Mouse (Mus musculus): ENCODE measurements around the gene Gm47996. TPM values are rescaled to one million over a fixed set of nuclear protein-coding genes. Genes with fewer than 3 reads are reported as not detected.
"Not testable (repeated sequence)": the region's sequence is repeated elsewhere in the genome, so short reads cannot be mapped to it uniquely, and the experiment has no call there.

Gm47996 gene
- polyA plus RNA-seq, 1 experiment from 2014 or later, result not detected

DNA sequence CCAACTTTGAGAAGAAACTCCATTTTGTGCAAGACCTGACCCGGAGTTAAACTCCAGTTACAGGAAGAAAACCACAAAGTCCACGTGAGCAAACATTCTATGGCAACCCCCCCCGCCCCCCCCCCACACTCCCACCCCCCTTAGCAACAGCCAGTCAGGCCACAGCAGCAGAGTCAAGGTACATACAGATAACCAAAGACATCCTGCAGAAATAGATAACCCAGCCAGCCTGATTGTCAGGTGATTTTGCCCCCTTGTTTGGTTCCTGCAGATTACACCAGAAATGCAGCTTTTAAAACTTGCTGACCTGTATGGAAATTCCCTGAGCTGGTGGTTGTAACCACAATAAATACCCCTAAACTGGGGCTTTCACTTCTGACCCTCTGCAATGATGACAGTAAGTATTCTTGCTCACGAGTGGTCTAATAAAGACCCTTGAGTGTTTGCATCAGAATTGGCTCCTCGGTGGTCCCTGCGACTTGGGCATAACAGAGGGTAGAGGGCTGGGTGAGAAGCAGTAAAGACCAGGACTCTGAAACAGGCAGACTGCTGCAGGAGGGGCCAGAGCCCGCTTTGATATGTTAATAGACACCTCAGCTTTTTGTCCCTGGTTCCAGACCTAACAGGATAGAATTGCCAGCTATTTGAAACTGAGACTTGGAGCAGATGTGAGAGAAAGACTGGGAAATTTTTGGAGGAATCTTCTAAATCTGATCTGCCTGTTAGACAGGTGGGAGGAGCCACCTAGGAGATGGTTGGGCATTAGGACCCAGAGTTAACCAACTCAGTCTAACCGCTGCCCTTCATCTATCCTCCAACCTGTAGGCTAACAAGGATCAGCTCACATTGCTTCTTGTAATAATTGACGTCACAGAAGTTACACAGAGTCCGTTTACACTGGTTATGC is 32.6 kb upstream of the Gm47996 start:
- no peaks in the 10 kb centered on the region for H3K36me3 ChIP-seq (ENCODE audit: insufficient read depth, low read length)
- H3K27ac ChIP-seq (ENCODE audit: low read length), result no peak overlapping the region
- ATAC-seq, result peak; percentile 81
- H3K27me3 ChIP-seq (replicated peaks; ENCODE audit: insufficient read depth, low read length), result no peaks in the 10 kb centered on the region
- DNase-seq (ENCODE audit: low spot score), result peak; percentile 65
- 9% methylated on average over 10 of the region's 10 CpGs for WGBS
- peak overlapping the region; percentile 33; the same call in 1 of the 2 replicates for H3K4me2 ChIP-seq (replicated peaks; ENCODE audit: low read depth, low read length)
- H3K9me3 ChIP-seq (ENCODE audit: low read length), result no peaks in the 10 kb centered on the region
- peaks cover 3% of the 10 kb centered on the region; the same call in 1 of the 2 replicates for H3K4me1 ChIP-seq (ENCODE audit: insufficient read depth, low read depth, low read length)
- TF ChIP-seq CTCF (IDR thresholded peaks at IDR 0.05), result no peak
- TF ChIP-seq EP300 (IDR thresholded peaks at IDR 0.05), result no peak
- no peak overlapping the region for H3K9ac ChIP-seq (replicated peaks; ENCODE audit: low read depth)
- no peak overlapping the region for H3K4me3 ChIP-seq (ENCODE audit: low read depth, low read length)

DNA sequence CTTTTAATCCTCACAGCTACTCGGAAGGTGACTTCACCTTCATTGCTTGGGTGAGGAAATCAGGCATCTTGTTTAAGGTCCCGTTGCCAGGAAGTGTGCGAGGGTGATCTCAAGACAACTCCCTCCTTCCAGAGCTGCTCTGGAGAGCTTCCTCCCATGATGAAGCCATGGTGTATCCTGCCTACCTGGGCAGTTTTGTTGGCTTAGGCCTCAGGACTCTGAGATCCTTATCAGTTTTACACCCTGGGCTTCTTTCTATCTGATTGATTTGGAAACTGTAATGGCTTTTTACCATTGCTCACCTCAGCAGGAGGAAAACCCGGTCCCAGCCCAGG is 32.0 kb upstream of the Gm47996 start:
- no peak overlapping the region for H3K9ac ChIP-seq (replicated peaks; ENCODE audit: low read depth)
- H3K27ac ChIP-seq (ENCODE audit: low read length), result no peak overlapping the region
- H3K4me3 ChIP-seq (ENCODE audit: low read depth, low read length), result no peak overlapping the region
- DNase-seq (ENCODE audit: low spot score), result no peak
- H3K4me1 ChIP-seq (ENCODE audit: insufficient read depth, low read depth, low read length), result peaks cover 3% of the 10 kb centered on the region; the same call in 1 of the 2 replicates
- no peaks in the 10 kb centered on the region for H3K36me3 ChIP-seq (ENCODE audit: insufficient read depth, low read length)
- no peaks in the 10 kb centered on the region for H3K27me3 ChIP-seq (replicated peaks; ENCODE audit: insufficient read depth, low read length)
- no peaks in the 10 kb centered on the region for H3K9me3 ChIP-seq (ENCODE audit: low read length)
- H3K4me2 ChIP-seq (replicated peaks; ENCODE audit: low read depth, low read length), result peak overlapping the region; percentile 33; the same call in 1 of the 2 replicates
- no peak; the same call in 1 of the 2 replicates for ATAC-seq
- WGBS, result 8% methylated on average over 4 of the region's 4 CpGs
- TF ChIP-seq EP300 (IDR thresholded peaks at IDR 0.05) (no peak), CTCF (IDR thresholded peaks at IDR 0.05) (no peak)

DNA sequence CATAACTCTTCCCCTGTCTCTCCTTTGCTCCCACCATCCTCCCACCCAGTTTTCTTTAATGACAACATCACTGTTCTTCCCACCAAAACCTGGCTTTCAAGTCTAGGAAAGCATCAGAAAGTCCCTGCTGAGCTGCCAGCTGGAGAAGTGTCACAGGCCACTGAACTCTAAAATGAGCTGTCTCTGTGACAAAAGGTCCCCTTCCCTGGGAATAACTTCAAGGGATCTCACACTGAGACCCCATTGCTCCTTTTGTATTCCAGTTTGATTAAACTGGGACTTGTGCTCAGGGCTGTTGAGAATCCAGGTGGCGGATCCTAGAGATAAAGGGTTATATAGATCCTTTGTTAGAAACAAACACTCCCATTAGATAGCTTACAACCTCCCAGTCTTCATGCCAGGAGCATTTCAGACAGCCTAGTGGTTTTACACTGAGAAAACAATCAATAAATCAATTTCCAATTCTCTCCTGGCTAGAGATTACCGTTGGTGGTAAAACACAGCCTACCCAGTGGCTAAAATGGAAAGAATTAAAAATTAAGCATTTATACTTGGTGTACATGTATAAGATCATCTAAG is 31.3 kb upstream of the Gm47996 start:
- Histone ChIP-seq H3K9me3 (ENCODE audit: low read length) (no peaks in the 10 kb centered on the region), H3K4me2 (replicated peaks; ENCODE audit: low read depth, low read length) (no peak overlapping the region), H3K27me3 (replicated peaks; ENCODE audit: insufficient read depth, low read length) (no peaks in the 10 kb centered on the region), H3K36me3 (ENCODE audit: insufficient read depth, low read length) (no peaks in the 10 kb centered on the region), H3K4me3 (ENCODE audit: low read depth, low read length) (no peak overlapping the region), H3K9ac (replicated peaks; ENCODE audit: low read depth) (no peak overlapping the region), H3K27ac (ENCODE audit: low read length) (no peak overlapping the region), H3K4me1 (ENCODE audit: insufficient read depth, low read depth, low read length) (peaks cover 3% of the 10 kb centered on the region; the same call in 1 of the 2 replicates)
- no peak for TF ChIP-seq EP300 (IDR thresholded peaks at IDR 0.05)
- TF ChIP-seq CTCF (IDR thresholded peaks at IDR 0.05), result no peak
- no peak for ATAC-seq
- WGBS, result 64% methylated on average over 2 of the region's 2 CpGs
- no peak for DNase-seq (ENCODE audit: low spot score)

DNA sequence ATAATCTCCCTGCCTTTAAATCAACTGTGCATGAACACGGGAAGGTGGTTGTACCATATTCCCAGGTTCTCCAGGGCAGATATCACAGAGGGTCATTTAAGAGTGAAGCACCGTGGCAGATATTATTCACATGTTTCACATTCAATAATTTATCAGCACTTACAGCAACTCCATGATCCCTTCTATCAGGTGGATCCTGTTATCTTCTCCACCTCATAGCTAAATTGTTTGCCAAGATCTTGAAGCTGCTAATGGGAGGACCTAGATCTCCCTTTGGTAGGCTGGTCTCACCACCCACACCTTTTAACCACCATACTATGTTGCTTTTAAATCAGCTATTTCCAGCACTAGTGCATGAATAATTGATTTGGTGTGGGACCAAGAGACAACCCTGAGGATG is 29.8 kb upstream of the Gm47996 start:
- H3K9ac ChIP-seq (replicated peaks; ENCODE audit: low read depth), result no peak overlapping the region
- H3K9me3 ChIP-seq (ENCODE audit: low read length), result no peaks in the 10 kb centered on the region
- no peaks in the 10 kb centered on the region for H3K27me3 ChIP-seq (replicated peaks; ENCODE audit: insufficient read depth, low read length)
- no peak overlapping the region for H3K27ac ChIP-seq (ENCODE audit: low read length)
- WGBS, result 71% methylated on average over 2 of the region's 2 CpGs
- no peak for TF ChIP-seq CTCF (IDR thresholded peaks at IDR 0.05)
- no peak for TF ChIP-seq EP300 (IDR thresholded peaks at IDR 0.05)
- H3K4me3 ChIP-seq (ENCODE audit: low read depth, low read length), result no peak overlapping the region
- ATAC-seq, result no peak
- no peaks in the 10 kb centered on the region for H3K36me3 ChIP-seq (ENCODE audit: insufficient read depth, low read length)
- H3K4me1 ChIP-seq (ENCODE audit: insufficient read depth, low read depth, low read length), result peaks cover 3% of the 10 kb centered on the region; the same call in 1 of the 2 replicates
- no peak for DNase-seq (ENCODE audit: low spot score)
- no peak overlapping the region for H3K4me2 ChIP-seq (replicated peaks; ENCODE audit: low read depth, low read length)

DNA sequence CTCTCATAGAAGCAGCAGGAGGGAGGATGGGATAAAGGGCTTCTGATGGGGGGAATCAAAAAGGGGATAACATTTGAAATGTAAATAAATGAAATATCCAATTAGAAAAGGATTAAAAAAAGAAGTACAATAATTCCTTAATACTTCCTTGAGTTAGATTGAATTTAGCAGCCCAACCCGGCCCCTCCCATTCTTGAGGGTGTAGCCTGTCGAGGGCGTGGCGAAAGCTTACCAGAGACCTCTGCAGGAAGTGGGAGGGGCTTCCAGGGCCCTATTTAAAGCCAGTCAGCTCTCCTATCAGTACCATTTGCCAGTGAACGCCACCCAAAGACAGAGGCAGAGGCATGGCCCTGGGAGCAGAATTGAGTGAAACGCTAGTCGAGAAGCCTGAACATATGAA is 27.7 kb upstream of the Gm47996 start, which contains the start of gene Gm47985:
TSS of gene Gm47985 (plus strand) at position 272 of the 400 bp plus-strand sequence.
- H3K4me2 ChIP-seq (replicated peaks; ENCODE audit: low read depth, low read length); H3K27me3 ChIP-seq (replicated peaks; ENCODE audit: insufficient read depth, low read length); ATAC-seq; H3K4me3 ChIP-seq (ENCODE audit: low read depth, low read length); H3K9me3 ChIP-seq (ENCODE audit: low read length); H3K36me3 ChIP-seq (ENCODE audit: insufficient read depth, low read length); H3K9ac ChIP-seq (replicated peaks; ENCODE audit: low read depth); H3K4me1 ChIP-seq (ENCODE audit: insufficient read depth, low read depth, low read length); H3K27ac ChIP-seq (ENCODE audit: low read length); DNase-seq (ENCODE audit: low spot score): not testable (repeated sequence)
- WGBS, result no CpG with 5 or more reads among the region's 7 CpGs

DNA sequence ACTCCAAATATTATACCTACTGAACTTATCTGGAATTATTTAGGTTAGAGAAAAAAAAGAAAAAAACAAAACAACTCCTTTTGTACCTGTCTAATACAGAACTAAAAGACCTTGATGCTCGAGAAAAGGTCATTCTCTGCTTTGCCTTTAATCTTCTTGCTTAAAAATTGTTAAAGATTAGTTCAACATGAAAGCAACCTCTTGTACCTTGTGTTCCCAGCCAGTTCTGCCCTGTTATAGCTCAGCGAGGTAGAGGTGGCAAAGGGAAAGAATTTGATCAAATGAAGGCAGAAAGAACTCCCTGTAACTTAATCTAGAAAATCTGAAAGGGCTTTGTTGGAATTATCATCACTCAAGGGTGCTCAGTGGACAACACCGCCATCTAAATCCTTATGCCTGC is 23.7 kb upstream of the Gm47996 start:
- H3K27ac ChIP-seq (ENCODE audit: low read length); H3K4me1 ChIP-seq (ENCODE audit: insufficient read depth, low read depth, low read length); ATAC-seq; H3K9ac ChIP-seq (replicated peaks; ENCODE audit: low read depth); H3K9me3 ChIP-seq (ENCODE audit: low read length); DNase-seq (ENCODE audit: low spot score); H3K27me3 ChIP-seq (replicated peaks; ENCODE audit: insufficient read depth, low read length); H3K4me3 ChIP-seq (ENCODE audit: low read depth, low read length); H3K36me3 ChIP-seq (ENCODE audit: insufficient read depth, low read length); H3K4me2 ChIP-seq (replicated peaks; ENCODE audit: low read depth, low read length): not testable (repeated sequence)
- WGBS, result 64% methylated on average over 3 of the region's 3 CpGs

DNA sequence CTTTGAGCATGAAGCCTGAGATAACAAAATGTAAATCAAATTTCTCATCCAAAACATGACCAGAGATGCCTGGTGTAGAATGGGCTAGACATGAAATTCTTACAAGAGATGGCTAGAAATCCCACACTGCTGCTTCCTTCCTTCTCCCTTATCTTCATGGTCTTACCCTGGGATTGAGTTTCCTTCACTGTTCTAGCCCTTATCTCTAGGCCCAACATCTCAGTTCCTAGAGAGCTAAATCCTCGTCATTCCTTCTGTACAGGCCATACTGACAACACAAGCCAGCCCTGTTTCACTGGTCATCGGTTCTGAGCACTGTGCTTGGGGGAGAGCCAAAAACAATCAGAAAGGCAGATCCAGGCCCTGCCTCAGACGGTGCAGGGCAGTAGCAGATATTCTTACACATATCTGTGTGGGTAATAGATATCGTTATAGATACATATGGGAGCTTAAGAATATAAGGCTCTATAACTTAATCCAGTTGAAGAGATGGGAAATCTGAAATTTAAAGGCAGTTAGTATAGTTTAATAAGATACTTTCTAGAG is 23.0 kb upstream of the Gm47996 start:
- DNase-seq (ENCODE audit: low spot score); H3K4me1 ChIP-seq (ENCODE audit: insufficient read depth, low read depth, low read length); H3K9me3 ChIP-seq (ENCODE audit: low read length); H3K36me3 ChIP-seq (ENCODE audit: insufficient read depth, low read length); ATAC-seq; H3K4me2 ChIP-seq (replicated peaks; ENCODE audit: low read depth, low read length); H3K27me3 ChIP-seq (replicated peaks; ENCODE audit: insufficient read depth, low read length); H3K27ac ChIP-seq (ENCODE audit: low read length); H3K4me3 ChIP-seq (ENCODE audit: low read depth, low read length); H3K9ac ChIP-seq (replicated peaks; ENCODE audit: low read depth): not testable (repeated sequence)
- WGBS, result 67% methylated on average over 4 of the region's 4 CpGs

All from lung, postnatal 0 days (tissue).